Mouse (Mus musculus): ENCODE results near the gene Cdrt4.
A peak's percentile ranks its signal among the peaks of the same experiment; 100 is the strongest.

Cdrt4 gene

GRCm38 (mm10) chr11:62940176-62940575 is 10.8 kb upstream of the Cdrt4 start:
- no peak for DNase-seq (ENCODE audit: low read depth, low spot score)

- DNase-seq (ENCODE audit: low read depth, low spot score), result no peak
These were observed 7.5 kb upstream of the Cdrt4 start for GRCm38 (mm10) chr11:62943538-62943937.

GRCm38 (mm10) chr11:62945514-62945913 is 5.5 kb upstream of the Cdrt4 start:
- DNase-seq (ENCODE audit: low read depth, low spot score), result no peak

- no peak for DNase-seq (ENCODE audit: low read depth, low spot score)
These were observed 1.4 kb upstream of the Cdrt4 start for GRCm38 (mm10) chr11:62949548-62949947.

GRCm38 (mm10) chr11:62954766-62955165 is 3.8 kb downstream of the Cdrt4 start:
- no peak for DNase-seq (ENCODE audit: low read depth, low spot score)

- DNase-seq (ENCODE audit: low read depth, low spot score), result no peak
These were observed 4.2 kb downstream of the Cdrt4 start for GRCm38 (mm10) chr11:62955186-62955585.

- no peak for DNase-seq (ENCODE audit: low read depth, low spot score)
These were observed 4.8 kb downstream of the Cdrt4 start for GRCm38 (mm10) chr11:62955776-62956175.

- peak; percentile 6 for DNase-seq (ENCODE audit: low read depth, low spot score)
These were observed 6.7 kb downstream of the Cdrt4 start for GRCm38 (mm10) chr11:62957626-62958180.

- no peak for DNase-seq (ENCODE audit: low read depth, low spot score)
These were observed 12.3 kb downstream of the Cdrt4 start for GRCm38 (mm10) chr11:62963292-62963691.

GRCm38 (mm10) chr11:62966424-62966764 is 15.4 kb downstream of the Cdrt4 start:
- DNase-seq (ENCODE audit: low read depth, low spot score), result no peak

GRCm38 (mm10) chr11:62966765-62967633 is 16.0 kb downstream of the Cdrt4 start:
- DNase-seq (ENCODE audit: low read depth, low spot score), result no peak

- no peak for DNase-seq (ENCODE audit: low read depth, low spot score)
These were observed 26.2 kb downstream of the Cdrt4 start for GRCm38 (mm10) chr11:62977176-62977575.

GRCm38 (mm10) chr11:62978886-62979285 is 27.9 kb downstream of the Cdrt4 start:
- DNase-seq (ENCODE audit: low read depth, low spot score), result no peak

GRCm38 (mm10) chr11:62981729-62982128 is 30.7 kb downstream of the Cdrt4 start:
- DNase-seq (ENCODE audit: low read depth, low spot score), result no peak

GRCm38 (mm10) chr11:62983793-62984192 is 32.8 kb downstream of the Cdrt4 start:
- DNase-seq (ENCODE audit: low read depth, low spot score), result no peak

GRCm38 (mm10) chr11:62984365-62984764 is 33.4 kb downstream of the Cdrt4 start:
- DNase-seq (ENCODE audit: low read depth, low spot score), result no peak

- no peak for DNase-seq (ENCODE audit: low read depth, low spot score)
These were observed 34.1 kb downstream of the Cdrt4 start for GRCm38 (mm10) chr11:62985075-62985474.

- no peak for DNase-seq (ENCODE audit: low read depth, low spot score)
These were observed 35.6 kb downstream of the Cdrt4 start for GRCm38 (mm10) chr11:62986578-62986977.

GRCm38 (mm10) chr11:62990150-62990685 is 39.2 kb downstream of the Cdrt4 start:
- DNase-seq (ENCODE audit: low read depth, low spot score), result no peak

- DNase-seq (ENCODE audit: low read depth, low spot score), result no peak
These were observed 39.8 kb downstream of the Cdrt4 start for GRCm38 (mm10) chr11:62990811-62991210.

- DNase-seq (ENCODE audit: low read depth, low spot score), result no peak
These were observed 41.7 kb downstream of the Cdrt4 start for GRCm38 (mm10) chr11:62992545-62993242.

- DNase-seq (ENCODE audit: low read depth, low spot score), result no peak
These were observed 44.2 kb downstream of the Cdrt4 start for GRCm38 (mm10) chr11:62995066-62995754.

Measured in CD4-positive, CD25-positive, alpha-beta regulatory T cell, adult 2 months (primary cell).